In the genomic region with DNA sequence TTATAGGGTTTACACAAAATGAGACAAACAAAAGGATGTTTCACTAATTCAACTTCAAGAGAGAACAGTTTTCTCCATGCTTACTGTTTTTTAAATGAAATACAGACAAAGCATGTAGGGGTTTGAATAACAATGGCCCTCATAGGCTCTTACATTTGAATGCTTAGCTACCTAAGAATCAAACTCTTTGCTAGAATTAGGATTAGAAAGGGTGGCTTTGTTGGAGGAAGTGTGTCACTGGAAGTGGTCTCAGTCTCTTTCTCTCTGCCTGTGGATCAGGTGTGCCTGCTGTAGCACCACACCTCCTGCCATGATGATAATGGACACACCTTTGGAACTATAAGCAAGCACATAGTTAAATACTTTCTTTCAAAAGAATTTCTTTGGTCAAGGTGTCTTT, we compare ENCODE assay signal across 25 mouse cellular contexts. TPM values are rescaled to one million over a fixed set of nuclear protein-coding genes. Genes with fewer than 3 reads are reported as not detected.
"Had no signal": no experiment of that assay in that cellular context is flagged by ENCODE, and none has a peak within 500 bp of the region (broad histone marks: within the 10 kb centered on the region; RNA-seq: fewer than 3 reads in every experiment).

No protein-coding gene starts in this region.

- DNase-seq: gastrocnemius, postnatal 14 days; gastrocnemius, postnatal 36 days; heart, adult 18-20 months; heart, postnatal 14 days; heart, postnatal 36 days; kidney, adult 18-20 months; kidney, adult 8-10 months; kidney, postnatal 10 days; kidney, postnatal 25 days; kidney, postnatal 4 days; left cerebral cortex, postnatal 4 days had no signal

- ATAC-seq: hindbrain, postnatal 0 days; intestine, postnatal 0 days; liver, embryonic 12.5 days had no signal

- H3K27ac ChIP-seq: heart, embryonic 13.5 days; heart, embryonic 15.5 days; hindbrain, embryonic 13.5 days; hindbrain, embryonic 15.5 days; hindbrain, postnatal 0 days; layer of hippocampus, adult 2 months; left cerebral cortex, adult 2 months; limb, embryonic 13.5 days; limb, embryonic 15.5 days; liver, embryonic 12.5 days; liver, embryonic 14.5 days had no signal

- H3K27me3 ChIP-seq: heart, embryonic 13.5 days; heart, embryonic 15.5 days; hindbrain, embryonic 13.5 days; hindbrain, embryonic 15.5 days; limb, embryonic 13.5 days; limb, embryonic 15.5 days; liver, embryonic 12.5 days had no signal

- H3K9me3 ChIP-seq: heart, embryonic 13.5 days; heart, embryonic 15.5 days; hindbrain, embryonic 13.5 days; hindbrain, embryonic 15.5 days; limb, embryonic 13.5 days; limb, embryonic 15.5 days; liver, embryonic 12.5 days had no signal

- H3K4me1 ChIP-seq: heart, embryonic 13.5 days; heart, embryonic 15.5 days; hindbrain, embryonic 13.5 days; hindbrain, embryonic 15.5 days; limb, embryonic 13.5 days; limb, embryonic 15.5 days; liver, embryonic 12.5 days had no signal

- H3K9ac ChIP-seq: heart, embryonic 13.5 days; heart, embryonic 15.5 days; hindbrain, embryonic 13.5 days; hindbrain, embryonic 15.5 days; limb, embryonic 13.5 days; limb, embryonic 15.5 days; liver, embryonic 12.5 days; liver, embryonic 14.5 days had no signal

- H3K4me3 ChIP-seq: heart, embryonic 13.5 days; heart, embryonic 15.5 days; hindbrain, embryonic 13.5 days; hindbrain, embryonic 15.5 days; layer of hippocampus, adult 2 months; left cerebral cortex, adult 2 months; limb, embryonic 13.5 days; limb, embryonic 15.5 days; liver, embryonic 12.5 days had no signal

- H3K4me2 ChIP-seq: heart, embryonic 11.5 days; heart, embryonic 13.5 days; heart, embryonic 15.5 days; hindbrain, embryonic 13.5 days; hindbrain, embryonic 15.5 days; limb, embryonic 13.5 days; limb, embryonic 15.5 days; liver, embryonic 12.5 days had no signal

- H3K36me3 ChIP-seq: heart, embryonic 13.5 days; heart, embryonic 15.5 days; hindbrain, embryonic 13.5 days; hindbrain, embryonic 15.5 days; limb, embryonic 13.5 days; limb, embryonic 15.5 days; liver, embryonic 12.5 days had no signal

RNA-seq across cellular contexts. Expression of gene Nkain2, which starts 52.8 kb away (rescaled TPM):
- total RNA-seq: heart, postnatal 36 days; hematopoietic stem cell, adult 5-6 weeks had no signal
